Mouse (Mus musculus): Measurements from ENCODE around the gene Zfp653. TPM values are rescaled to one million over a fixed set of nuclear protein-coding genes. Genes with fewer than 3 reads are reported as not detected.

Zfp653 gene
- polyA plus RNA-seq, 1 experiment, result 13.6 TPM

DNA sequence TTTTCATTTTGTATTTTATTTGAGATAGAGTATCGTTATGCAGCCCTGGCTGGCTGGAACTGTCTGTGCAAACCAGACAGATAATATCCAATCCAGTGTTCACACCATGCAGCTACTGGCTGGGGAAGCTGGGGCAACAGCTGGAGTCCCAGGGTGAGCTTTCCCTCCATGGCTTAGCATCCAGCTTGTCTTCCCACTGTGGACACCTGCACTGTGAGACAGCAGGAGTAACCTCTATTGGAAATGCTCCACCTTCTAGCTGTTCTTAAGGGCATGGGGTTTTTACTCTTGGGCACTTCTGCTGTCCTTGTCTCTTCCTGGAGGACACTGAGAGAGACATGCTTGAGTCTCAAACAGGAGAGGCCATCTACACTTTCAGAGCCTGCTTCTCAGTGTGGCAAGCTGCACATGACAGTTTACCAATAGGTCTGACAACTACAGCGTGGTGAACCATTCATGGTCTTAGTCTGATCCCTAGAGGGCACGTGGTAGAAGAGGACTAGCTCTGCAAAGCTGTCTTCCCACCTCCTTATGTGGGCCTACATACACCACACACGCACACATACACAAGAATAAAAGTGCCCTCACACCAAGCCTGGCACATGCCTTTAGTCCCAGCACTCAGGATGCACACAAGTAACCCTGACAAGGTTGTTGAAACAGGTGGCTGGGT, 1.2 kb downstream of the Zfp653 start:
- WGBS, result 52% methylated on average over 4 of the region's 4 CpGs
- H3K27me3 ChIP-seq (replicated peaks; ENCODE audit: control insufficient read depth, insufficient read depth, low read length), result no peaks in the 10 kb centered on the region
- no peaks in the 10 kb centered on the region; the same call in 1 of the 2 replicates for H3K36me3 ChIP-seq (ENCODE audit: control insufficient read depth, insufficient read depth, low read length)
- H3K27ac ChIP-seq (ENCODE audit: insufficient read depth, low read depth, low read length), result peak overlapping the region; percentile 11
- peaks cover 5% of the 10 kb centered on the region; the same call in 1 of the 2 replicates for H3K4me1 ChIP-seq (ENCODE audit: control insufficient read depth, insufficient read depth, low read length)
- no peak for DNase-seq
- 0 out of 2 replicates have a peak, but pooled peaks have one; percentile 23 for TF ChIP-seq CTCF (conservative IDR thresholded peaks at IDR 0.05; ENCODE audit: insufficient read depth, insufficient read length, low read depth, low read length)
- no peak for TF ChIP-seq POLR2A (IDR thresholded peaks at IDR 0.05; ENCODE audit: low read depth, low read length)
- H3K4me3 ChIP-seq (ENCODE audit: insufficient read depth, low read depth, low read length), result peak overlapping the region; percentile 30

DNA sequence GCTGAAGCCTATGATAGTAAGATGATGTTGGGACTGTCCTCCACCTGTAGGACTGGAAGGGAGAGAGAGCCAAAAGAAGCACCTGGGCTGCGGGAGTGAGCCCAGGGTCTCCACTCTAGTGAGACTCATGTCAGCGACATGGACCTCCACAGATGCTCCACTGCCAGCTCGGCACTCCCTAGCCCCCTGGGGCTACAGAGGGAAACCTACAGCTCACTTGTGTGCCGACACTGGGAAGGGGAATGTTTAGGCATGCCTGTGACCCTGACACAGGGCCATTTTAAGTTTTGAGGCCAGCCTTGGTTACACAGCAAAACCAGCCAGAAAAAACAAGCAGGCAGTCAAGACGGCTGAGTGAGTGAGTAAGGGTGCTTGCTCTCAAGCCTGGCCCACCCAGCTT, 4.0 kb downstream of the Zfp653 start:
- no peak for TF ChIP-seq CTCF (conservative IDR thresholded peaks at IDR 0.05; ENCODE audit: insufficient read depth, insufficient read length, low read depth, low read length)
- TF ChIP-seq POLR2A (IDR thresholded peaks at IDR 0.05; ENCODE audit: low read depth, low read length), result no peak
- Histone ChIP-seq H3K4me3 (ENCODE audit: insufficient read depth, low read depth, low read length) (no peak overlapping the region), H3K27me3 (replicated peaks; ENCODE audit: control insufficient read depth, insufficient read depth, low read length) (no peaks in the 10 kb centered on the region), H3K27ac (ENCODE audit: insufficient read depth, low read depth, low read length) (no peak overlapping the region), H3K36me3 (ENCODE audit: control insufficient read depth, insufficient read depth, low read length) (no peaks in the 10 kb centered on the region; the same call in 1 of the 2 replicates), H3K4me1 (ENCODE audit: control insufficient read depth, insufficient read depth, low read length) (peaks cover 5% of the 10 kb centered on the region; the same call in 1 of the 2 replicates)
- DNase-seq, result no peak
- WGBS, result 86% methylated on average over 5 of the region's 5 CpGs

DNA sequence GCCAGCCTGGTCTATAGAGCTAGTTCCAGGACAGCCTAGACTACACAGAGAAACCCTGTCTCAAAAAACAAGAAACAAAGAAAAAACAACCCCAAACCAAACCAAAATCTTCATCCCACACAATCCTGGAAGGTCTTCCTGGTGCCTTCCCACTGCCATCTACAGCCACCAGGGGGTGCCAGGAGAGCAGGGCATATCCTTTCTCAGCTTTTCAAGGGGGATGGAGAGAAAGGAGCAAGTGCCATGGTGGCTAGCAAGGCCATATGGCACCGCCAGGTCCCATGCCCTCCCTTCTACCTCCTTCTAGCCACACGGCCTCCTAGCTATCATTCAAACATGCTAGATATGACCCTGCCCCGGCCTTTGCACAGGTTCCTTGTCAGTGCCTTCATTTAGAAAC, 4.7 kb downstream of the Zfp653 start:
- Histone ChIP-seq H3K4me1 (ENCODE audit: control insufficient read depth, insufficient read depth, low read length) (peaks cover 5% of the 10 kb centered on the region; the same call in 1 of the 2 replicates), H3K4me3 (ENCODE audit: insufficient read depth, low read depth, low read length) (no peak overlapping the region), H3K27me3 (replicated peaks; ENCODE audit: control insufficient read depth, insufficient read depth, low read length) (no peaks in the 10 kb centered on the region), H3K27ac (ENCODE audit: insufficient read depth, low read depth, low read length) (no peak overlapping the region), H3K36me3 (ENCODE audit: control insufficient read depth, insufficient read depth, low read length) (no peaks in the 10 kb centered on the region; the same call in 1 of the 2 replicates)
- WGBS, result 75% methylated on average over 3 of the region's 3 CpGs
- TF ChIP-seq POLR2A (IDR thresholded peaks at IDR 0.05; ENCODE audit: low read depth, low read length) (no peak), CTCF (conservative IDR thresholded peaks at IDR 0.05; ENCODE audit: insufficient read depth, insufficient read length, low read depth, low read length) (peak; percentile 83)
- DNase-seq, result peak; percentile 63

- Histone ChIP-seq H3K4me1 (ENCODE audit: control insufficient read depth, insufficient read depth, low read length) (peaks cover 5% of the 10 kb centered on the region; the same call in 1 of the 2 replicates), H3K27me3 (replicated peaks; ENCODE audit: control insufficient read depth, insufficient read depth, low read length) (no peaks in the 10 kb centered on the region), H3K4me3 (ENCODE audit: insufficient read depth, low read depth, low read length) (no peak overlapping the region), H3K36me3 (ENCODE audit: control insufficient read depth, insufficient read depth, low read length) (no peaks in the 10 kb centered on the region; the same call in 1 of the 2 replicates), H3K27ac (ENCODE audit: insufficient read depth, low read depth, low read length) (no peak overlapping the region)
- DNase-seq, result no peak
- TF ChIP-seq CTCF (conservative IDR thresholded peaks at IDR 0.05; ENCODE audit: insufficient read depth, insufficient read length, low read depth, low read length), result no peak
- no peak for TF ChIP-seq POLR2A (IDR thresholded peaks at IDR 0.05; ENCODE audit: low read depth, low read length)
- 82% methylated on average over 11 of the region's 11 CpGs for WGBS
These were observed 5.5 kb downstream of the Zfp653 start for GRCm38 (mm10) chr9:22065642-22066041.

- Histone ChIP-seq H3K4me3 (ENCODE audit: insufficient read depth, low read depth, low read length) (no peak overlapping the region), H3K36me3 (ENCODE audit: control insufficient read depth, insufficient read depth, low read length) (no peaks in the 10 kb centered on the region; the same call in 1 of the 2 replicates), H3K4me1 (ENCODE audit: control insufficient read depth, insufficient read depth, low read length) (no peaks in the 10 kb centered on the region), H3K27ac (ENCODE audit: insufficient read depth, low read depth, low read length) (no peak overlapping the region), H3K27me3 (replicated peaks; ENCODE audit: control insufficient read depth, insufficient read depth, low read length) (no peaks in the 10 kb centered on the region)
- no peak for DNase-seq
- TF ChIP-seq POLR2A (IDR thresholded peaks at IDR 0.05; ENCODE audit: low read depth, low read length) (no peak), CTCF (conservative IDR thresholded peaks at IDR 0.05; ENCODE audit: insufficient read depth, insufficient read length, low read depth, low read length) (no peak)
- 93% methylated on average over 3 of the region's 3 CpGs for WGBS
These were observed 6.8 kb downstream of the Zfp653 start for GRCm38 (mm10) chr9:22064341-22064740.

DNA sequence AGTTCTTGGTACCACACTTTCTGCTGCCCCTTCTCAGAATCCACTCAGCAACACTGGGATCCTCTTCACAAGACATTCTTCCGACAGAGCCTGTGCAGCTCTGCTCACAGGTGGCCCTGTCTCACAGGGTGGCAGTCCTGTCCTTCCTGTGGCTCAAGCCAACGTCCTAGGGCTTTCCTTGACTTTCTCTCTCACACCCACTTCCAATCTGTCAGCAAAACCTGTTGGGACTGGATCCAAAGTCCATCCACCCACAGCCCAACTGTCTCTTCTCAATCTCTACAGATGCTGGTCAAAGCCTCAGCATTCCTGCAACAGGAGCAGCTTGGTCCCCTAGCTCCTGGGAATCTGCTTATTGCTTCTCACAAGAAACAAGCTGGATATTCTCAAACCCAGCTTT, 9.8 kb downstream of the Zfp653 start:
- WGBS, result 48% methylated on average over 2 of the region's 2 CpGs
- TF ChIP-seq CTCF (conservative IDR thresholded peaks at IDR 0.05; ENCODE audit: insufficient read depth, insufficient read length, low read depth, low read length), result no peak
- no peak for TF ChIP-seq POLR2A (IDR thresholded peaks at IDR 0.05; ENCODE audit: low read depth, low read length)
- no peaks in the 10 kb centered on the region; the same call in 1 of the 2 replicates for H3K36me3 ChIP-seq (ENCODE audit: control insufficient read depth, insufficient read depth, low read length)
- DNase-seq, result no peak
- no peak overlapping the region for H3K4me3 ChIP-seq (ENCODE audit: insufficient read depth, low read depth, low read length)
- no peak overlapping the region for H3K27ac ChIP-seq (ENCODE audit: insufficient read depth, low read depth, low read length)
- no peaks in the 10 kb centered on the region; the same call in 1 of the 2 replicates for H3K4me1 ChIP-seq (ENCODE audit: control insufficient read depth, insufficient read depth, low read length)
- no peaks in the 10 kb centered on the region for H3K27me3 ChIP-seq (replicated peaks; ENCODE audit: control insufficient read depth, insufficient read depth, low read length)

DNA sequence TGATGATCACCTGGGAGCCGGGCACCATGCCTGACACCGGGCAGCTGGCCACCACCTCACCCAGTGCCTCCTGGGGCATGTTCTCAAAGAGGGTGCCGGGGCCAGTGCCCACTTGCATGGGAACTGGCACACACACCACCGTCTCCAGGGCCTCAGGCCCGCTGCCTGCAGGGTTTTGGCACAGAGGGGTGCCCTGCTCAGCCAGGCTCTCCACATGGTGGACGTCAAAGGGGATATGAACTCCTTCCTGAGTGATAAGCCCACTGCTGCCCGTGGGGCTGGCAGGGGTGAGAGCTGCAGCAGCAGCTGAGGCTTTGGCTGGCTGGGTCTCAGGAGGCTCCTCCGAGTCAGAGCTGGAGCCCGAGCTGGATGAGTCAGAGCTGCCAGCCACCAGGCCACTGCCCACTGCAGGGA, 13.2 kb downstream of the Zfp653 start:
- no peaks in the 10 kb centered on the region; the same call in 1 of the 2 replicates for H3K4me1 ChIP-seq (ENCODE audit: control insufficient read depth, insufficient read depth, low read length)
- 91% methylated on average over 9 of the region's 9 CpGs for WGBS
- TF ChIP-seq CTCF (conservative IDR thresholded peaks at IDR 0.05; ENCODE audit: insufficient read depth, insufficient read length, low read depth, low read length) (no peak), POLR2A (IDR thresholded peaks at IDR 0.05; ENCODE audit: low read depth, low read length) (no peak)
- no peaks in the 10 kb centered on the region for H3K27me3 ChIP-seq (replicated peaks; ENCODE audit: control insufficient read depth, insufficient read depth, low read length)
- H3K27ac ChIP-seq (ENCODE audit: insufficient read depth, low read depth, low read length), result no peak overlapping the region
- no peaks in the 10 kb centered on the region; the same call in 1 of the 2 replicates for H3K36me3 ChIP-seq (ENCODE audit: control insufficient read depth, insufficient read depth, low read length)
- H3K4me3 ChIP-seq (ENCODE audit: insufficient read depth, low read depth, low read length), result no peak overlapping the region
- no peak for DNase-seq

Data from kidney, adult 2 months (tissue).